Mouse (Mus musculus) heart, adult 18-20 months (tissue): Measurements from ENCODE around the gene Irs4. TPM values are rescaled to one million over a fixed set of nuclear protein-coding genes. Genes with fewer than 3 reads are reported as not detected.

ENCODE experiments used
- DNase-seq, 2 experiments: peaks; one replicate each; pipeline ENCODE4 v3.0.0; 2021 to 2022; ENCODE audit warnings: mixed read lengths in 1 of 2
- long read RNA-seq, 2 experiments: library from polyadenylated mRNA; stranded (forward); transcript quantifications; one replicate each; pipeline ENCODE4 v2.0.0; 2021
- total RNA-seq, 2 experiments: library from RNA; stranded (reverse); gene quantifications; 2 replicates each; pipeline ENCODE4 v1.2.3; 2021

Irs4 gene
- not detected for total RNA-seq
- long read RNA-seq, experiment 1: 0 reads
- long read RNA-seq, experiment 2: 0 reads

DNA sequence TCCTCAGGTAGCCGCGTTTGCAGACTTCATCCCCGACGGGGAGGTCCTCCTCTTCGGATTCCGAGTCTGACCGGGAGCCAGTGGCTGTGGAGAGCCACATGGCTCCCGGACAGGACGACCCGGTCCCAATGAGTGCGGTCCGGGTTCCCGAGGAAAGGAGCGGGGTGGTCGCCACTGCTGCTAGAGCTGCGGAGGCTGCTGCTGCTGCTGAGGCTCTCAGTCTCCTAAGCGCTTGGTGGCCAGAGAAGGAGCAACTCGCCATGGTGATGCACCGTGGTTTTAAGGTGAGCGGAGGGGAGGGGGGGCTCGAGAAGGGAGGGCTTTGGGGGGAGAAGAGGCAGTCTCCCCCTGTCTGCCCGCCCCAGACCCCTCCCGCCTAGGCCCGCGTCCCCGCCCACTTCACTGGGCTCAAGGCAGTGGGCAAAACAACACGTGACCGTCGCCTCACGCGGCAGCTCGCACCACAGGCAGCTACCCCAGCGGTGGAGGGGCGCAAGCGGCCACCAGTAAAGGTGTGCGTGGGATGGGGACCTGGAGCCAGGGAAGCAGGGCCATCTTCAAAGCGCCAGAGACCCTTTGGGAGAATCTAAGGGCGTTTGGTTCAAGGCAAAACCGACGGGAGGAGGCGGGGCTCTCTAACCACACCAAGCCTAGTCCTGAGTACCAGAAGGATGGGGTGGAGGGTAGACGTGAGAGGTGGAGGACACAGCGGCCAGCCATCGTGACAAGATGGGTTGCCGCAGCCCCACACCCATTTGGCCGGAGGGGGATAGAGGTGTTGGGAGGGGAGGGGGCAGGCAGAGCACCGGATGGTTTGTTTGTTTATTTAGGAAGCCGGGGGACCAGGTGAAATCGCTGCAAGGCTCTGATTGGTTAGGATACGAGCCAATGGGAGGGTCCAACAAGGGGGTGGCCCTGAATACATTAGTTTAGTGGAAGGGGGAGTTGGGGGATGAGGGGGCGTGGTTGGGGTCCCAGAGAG lies at the start of gene Irs4:
Gene Irs4, minus strand, starts transcription at position 327 of the 982 bp plus-strand sequence.
- DNase-seq: no peak

DNA sequence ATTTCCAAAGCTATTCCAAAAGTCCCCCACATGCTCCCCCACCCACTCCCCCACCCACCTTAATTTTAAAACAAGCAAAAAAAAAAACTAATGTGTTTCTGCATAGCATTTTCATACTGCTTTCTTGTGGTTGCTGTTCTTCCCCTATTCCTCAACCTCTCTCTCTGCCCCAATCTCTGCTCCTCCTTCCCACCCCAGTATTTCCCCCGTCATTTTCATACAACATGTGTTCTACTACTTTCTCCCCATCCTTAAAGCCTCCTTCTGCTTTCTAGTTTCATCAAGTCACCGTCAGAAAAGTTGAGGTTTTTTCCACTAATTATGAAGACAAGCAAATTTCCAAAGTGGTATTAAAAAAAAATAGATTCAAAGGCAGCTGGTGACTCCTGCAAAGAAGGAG lies 25.3 kb upstream of the Irs4 start:
- DNase-seq: no peak

DNA sequence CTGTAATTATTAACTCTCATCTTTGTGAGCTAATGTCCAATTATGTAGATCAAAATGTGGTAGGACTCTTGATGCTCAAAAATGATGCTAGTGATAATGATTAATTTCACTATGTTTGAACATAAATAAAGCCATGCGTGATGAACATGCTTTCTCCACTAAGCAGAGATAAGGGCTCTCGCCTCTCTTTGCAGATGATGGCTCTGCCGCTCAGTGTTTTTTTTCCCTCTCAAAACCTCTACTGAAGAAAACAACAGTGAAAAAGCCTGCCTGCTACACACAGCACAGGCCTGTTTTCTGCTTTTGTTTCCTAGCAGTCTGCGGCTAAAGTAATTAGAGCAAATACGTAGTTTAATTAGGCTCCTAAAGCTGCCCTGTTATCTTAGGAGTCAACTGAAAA lies 4.5 kb upstream of the Irs4 start:
- DNase-seq: no peak

DNA sequence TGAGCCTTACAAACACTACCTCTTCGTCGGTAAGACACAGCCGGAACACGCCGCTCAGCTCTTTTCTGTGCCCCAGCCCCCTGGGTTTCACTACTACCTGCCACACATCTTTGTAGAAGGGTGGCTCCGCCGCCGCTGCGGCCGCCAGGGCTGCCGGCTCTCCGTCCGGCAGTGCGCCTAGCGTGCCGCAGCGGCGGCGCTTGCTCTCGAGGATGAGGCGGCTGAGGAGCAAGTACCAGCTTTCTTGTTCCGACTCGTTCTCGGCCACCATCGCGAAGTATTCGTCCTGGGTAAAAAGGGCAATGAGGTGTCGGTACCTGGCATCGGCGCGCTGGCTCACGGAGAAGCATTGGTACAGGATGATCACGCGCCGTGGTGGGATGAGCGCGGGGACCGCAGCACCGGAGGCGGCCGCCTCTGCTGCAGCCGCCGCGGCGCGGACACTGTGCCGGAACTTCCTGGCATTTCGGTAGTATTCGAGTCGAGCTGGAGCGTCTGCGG lies 622 bp downstream of the Irs4 start:
- DNase-seq: no peak

DNA sequence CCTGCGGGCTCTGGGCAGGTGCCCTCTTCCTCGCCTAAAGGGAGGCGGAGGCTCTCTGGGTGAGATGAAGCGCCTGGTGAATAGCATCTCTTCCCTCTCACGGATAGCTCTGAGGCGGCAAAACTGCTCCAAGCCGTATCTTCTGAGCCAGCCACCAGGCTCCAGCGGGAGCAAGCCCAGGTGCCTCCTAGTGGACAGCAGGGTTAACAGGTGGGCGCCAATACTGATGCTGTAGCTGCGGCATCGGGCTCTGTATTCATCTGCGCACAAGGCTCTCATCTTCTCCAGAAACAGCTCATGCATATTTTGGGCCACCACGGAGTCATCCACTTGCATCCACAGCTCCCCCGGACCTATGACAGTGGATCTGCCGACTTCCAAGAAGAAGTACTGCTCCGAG lies 1.1 kb downstream of the Irs4 start:
- DNase-seq: no peak

DNA sequence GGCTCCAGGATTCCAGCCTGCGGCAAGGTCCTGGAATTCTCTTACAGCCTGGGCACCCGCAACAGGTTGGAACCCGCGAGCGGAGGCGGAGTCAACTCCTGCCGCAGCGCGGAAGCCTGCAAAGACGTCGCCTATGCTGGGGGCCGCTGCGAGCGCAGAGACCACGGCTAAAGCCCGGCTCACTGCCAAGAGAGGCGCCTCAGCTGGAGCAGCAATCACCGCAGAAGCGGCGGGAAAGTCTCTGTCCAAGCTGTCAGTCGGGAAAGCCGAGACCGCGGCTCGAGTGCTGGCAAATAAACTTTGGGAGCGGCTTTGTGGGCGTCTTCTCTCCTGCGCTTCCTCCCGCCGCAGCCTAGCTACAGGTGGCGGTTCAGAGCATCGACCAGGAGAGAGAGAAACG lies 3.3 kb downstream of the Irs4 start:
- DNase-seq: no peak

Other genes with a start within 250 kb of the Irs4 start
- 10 to 100 TPM; 18.8 to 19.7 TPM for gene Col4a5, start 249.9 kb downstream of the Irs4 start, total RNA-seq
- not detected for gene Gm15294, start 150.0 kb upstream of the Irs4 start, total RNA-seq